Mouse (Mus musculus): ENCODE measurements around the gene Eif2b5.

Gene Eif2b5

GRCm38 (mm10) chr16:20537071-20537471 is 38.5 kb downstream of the Eif2b5 start:
- DNase-seq (ENCODE audit: low spot score in 2 of 2) = no peak

GRCm38 (mm10) chr16:20537601-20538320 is 39.1 kb downstream of the Eif2b5 start:
- no peak for DNase-seq (ENCODE audit: low spot score in 2 of 2)

GRCm38 (mm10) chr16:20539649-20540048 is 41.0 kb downstream of the Eif2b5 start:
- DNase-seq (ENCODE audit: low spot score in 2 of 2) = no peak

- DNase-seq (ENCODE audit: low spot score in 2 of 2) = no peak
These were observed 41.8 kb downstream of the Eif2b5 start for GRCm38 (mm10) chr16:20540438-20540837.

DNA sequence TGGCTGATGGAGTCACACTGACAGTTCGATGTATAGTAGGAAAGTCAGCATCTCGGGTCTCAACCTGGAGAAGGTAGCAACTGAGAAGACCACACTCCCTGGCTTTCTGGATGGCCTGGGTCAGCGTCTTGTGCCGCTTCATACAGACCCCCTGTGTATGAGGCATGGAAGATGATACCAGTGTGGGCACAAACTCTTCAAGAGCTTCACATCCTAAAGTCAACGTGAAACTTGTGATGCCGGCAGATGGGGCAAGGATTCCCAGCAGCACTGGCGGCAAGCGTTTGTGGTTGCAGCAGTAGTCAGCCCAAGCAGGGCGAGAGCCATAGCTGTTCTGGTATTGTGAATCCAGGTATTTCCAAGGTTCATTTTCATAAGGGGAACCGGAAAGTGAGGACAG is 47.1 kb downstream of the Eif2b5 start:
- DNase-seq (ENCODE audit: low spot score in 2 of 2) = no peak

DNA sequence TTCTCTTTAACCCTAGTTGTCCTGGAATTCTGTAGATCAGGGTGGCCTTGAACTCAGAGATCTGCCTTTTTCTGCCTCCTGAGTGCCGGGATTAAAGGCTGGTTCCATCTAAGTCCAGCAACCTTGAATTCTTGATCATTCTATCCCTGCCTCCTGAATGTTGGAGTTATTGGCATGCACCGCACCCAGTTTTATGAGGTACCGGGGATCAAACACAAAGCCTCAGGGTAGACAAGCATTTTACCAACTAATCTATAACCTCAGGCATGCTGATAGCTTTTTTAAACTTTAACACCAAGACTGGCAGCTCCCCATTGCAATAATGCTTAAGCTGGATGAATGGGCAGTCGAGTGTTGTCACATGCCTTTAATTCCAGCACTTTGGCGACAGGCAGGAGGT is 48.8 kb downstream of the Eif2b5 start:
- DNase-seq (ENCODE audit: low spot score in 2 of 2) = no peak

- DNase-seq (ENCODE audit: low spot score in 2 of 2) = peak; percentile 97 to 98
These were observed 49.7 kb downstream of the Eif2b5 start, which contains the start of gene Abcf3 for GRCm38 (mm10) chr16:20548096-20548948. Abcf3 (plus strand) TSS chr16:20548577.

DNA sequence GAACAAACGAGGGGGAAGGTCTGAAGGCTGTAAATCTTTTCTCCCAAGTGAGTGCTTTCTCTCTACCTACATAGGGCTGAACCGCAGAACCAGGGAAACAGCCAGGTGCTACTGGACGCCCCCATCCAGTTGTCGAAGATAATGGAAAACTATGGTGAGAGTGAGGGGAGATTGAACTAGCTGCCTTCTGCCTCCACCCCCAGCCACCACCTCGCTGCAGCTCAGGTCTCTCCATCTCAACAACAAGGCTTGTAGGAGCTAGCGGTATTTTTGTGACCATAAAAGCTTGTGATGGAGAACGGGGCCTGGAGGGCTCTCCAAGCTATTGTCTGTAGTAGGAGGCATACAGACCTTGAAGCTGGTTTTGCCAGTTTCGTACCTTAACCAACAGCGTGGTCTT is 50.5 kb downstream of the Eif2b5 start:
- no peak for DNase-seq (ENCODE audit: low spot score in 2 of 2)

GRCm38 (mm10) chr16:20551691-20552090 is 53.1 kb downstream of the Eif2b5 start:
- DNase-seq (ENCODE audit: low spot score in 2 of 2) = no peak

- no peak for DNase-seq (ENCODE audit: low spot score in 2 of 2)
These were observed 54.0 kb downstream of the Eif2b5 start for GRCm38 (mm10) chr16:20552594-20552993.

DNA sequence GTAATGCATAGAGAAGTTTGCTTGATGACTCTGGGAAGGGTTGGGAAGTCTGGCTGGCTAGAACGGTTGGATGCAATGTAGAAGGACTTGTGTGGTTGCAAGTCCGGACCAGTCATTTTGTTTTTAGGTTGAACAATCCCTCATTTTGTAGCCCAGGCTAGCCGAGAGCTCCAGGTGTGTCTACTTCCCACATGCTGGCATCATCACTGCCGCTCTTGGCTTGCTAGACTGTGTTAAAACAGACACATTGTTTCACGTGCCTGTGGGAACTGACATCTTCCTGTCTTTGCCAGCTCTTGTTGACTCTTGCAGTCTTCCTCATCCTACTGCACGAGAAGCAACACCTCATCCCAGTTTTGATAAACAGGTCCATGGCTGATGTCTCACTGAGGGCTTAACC is 56.4 kb downstream of the Eif2b5 start:
- DNase-seq (ENCODE audit: low spot score in 2 of 2) = no peak

DNA sequence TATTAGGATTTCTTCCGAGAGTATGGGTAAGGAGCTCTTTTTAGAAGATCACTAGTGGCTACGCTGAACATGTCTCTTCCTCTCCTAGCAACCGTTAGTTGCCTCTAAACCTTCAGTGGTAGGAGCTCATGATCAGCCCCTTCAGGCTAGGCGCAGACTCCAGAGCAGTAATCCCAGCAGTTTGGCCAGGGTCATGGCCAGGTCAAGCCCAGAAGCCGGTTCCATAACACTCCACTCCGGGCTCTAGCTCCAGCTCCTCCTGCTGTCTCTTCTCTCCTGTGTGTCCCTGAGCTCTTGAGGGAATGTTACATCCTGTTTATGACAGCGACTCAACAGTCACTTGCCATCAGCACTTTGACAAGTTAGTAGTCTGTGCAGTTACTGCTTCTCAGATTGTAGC is 58.8 kb downstream of the Eif2b5 start:
- DNase-seq (ENCODE audit: low spot score in 2 of 2) = no peak

Data from thymus, postnatal 10 days (tissue).